Mouse (Mus musculus): ENCODE measurements around the gene Hmgcl.
"Not testable (repeated sequence)": the region's sequence is repeated elsewhere in the genome, so short reads cannot be mapped to it uniquely, and the experiment has no call there.

The Hmgcl gene

DNA sequence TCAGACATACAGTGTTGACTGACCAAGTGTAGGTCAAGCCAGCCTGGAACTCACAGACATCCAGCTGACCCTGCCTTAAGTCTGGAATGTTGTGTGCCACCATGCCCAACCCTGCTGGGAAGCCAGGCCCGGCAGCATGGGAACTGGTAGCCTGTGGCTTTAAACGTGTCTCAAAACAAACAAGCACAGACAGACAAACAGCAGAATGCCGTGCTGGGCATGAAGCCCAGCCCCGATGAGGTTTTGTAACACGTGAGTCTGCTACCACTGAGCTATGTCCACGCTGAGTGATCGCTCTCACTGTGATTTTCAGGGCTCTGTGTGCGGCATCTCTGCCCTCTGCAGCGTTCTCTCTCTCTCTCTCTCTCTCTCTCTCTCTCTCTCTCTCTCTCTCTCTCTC is 9.6 kb downstream of the Hmgcl start:
- no peak for DNase-seq (ENCODE audit: extremely low spot score, low spot score)

GRCm38 (mm10) chr4:135958354-135958753 is 12.1 kb downstream of the Hmgcl start:
- no peak for DNase-seq (ENCODE audit: extremely low spot score, low spot score)

DNA sequence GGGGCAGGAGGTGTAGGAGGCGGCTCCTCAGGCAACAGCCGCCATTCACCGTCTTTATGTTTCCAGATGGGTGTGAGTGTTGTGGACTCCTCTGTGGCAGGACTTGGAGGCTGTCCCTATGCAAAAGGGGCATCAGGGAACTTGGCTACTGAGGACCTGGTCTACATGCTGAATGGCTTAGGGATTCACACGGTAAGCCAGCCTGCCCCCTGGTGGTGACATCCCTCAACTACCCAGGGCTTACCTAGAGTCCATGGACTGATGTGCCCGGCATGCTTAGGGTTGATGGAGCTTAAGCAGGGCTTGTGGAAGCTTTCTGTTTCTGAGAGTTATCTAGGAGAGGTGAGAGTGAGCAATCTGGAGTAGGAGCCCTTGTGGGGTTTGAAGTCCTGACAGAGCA is 14.5 kb downstream of the Hmgcl start:
- peak; percentile 84 for DNase-seq (ENCODE audit: extremely low spot score, low spot score)

DNA sequence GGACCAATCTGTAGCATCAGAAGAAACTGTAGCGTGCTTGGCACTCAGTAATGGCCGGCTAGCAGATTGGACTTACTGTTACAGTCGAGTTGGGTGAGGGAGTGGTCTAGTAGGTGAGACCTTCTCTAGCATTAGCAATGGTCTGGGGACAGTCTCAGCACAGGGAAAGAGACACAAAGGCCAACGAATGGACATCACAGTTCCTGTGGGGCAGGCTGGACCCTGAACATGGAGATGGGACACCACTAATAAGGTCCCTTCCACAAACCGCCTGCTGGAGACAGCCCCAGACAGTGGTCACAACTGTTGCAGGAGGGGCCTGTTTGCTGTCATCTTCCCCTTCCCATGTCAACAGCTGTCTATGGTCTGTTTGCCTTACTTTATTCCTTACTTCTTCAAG is 15.5 kb downstream of the Hmgcl start:
- DNase-seq (ENCODE audit: extremely low spot score, low spot score): no peak

- DNase-seq (ENCODE audit: extremely low spot score, low spot score): no peak
These were observed 15.9 kb downstream of the Hmgcl start for GRCm38 (mm10) chr4:135962198-135962597.

DNA sequence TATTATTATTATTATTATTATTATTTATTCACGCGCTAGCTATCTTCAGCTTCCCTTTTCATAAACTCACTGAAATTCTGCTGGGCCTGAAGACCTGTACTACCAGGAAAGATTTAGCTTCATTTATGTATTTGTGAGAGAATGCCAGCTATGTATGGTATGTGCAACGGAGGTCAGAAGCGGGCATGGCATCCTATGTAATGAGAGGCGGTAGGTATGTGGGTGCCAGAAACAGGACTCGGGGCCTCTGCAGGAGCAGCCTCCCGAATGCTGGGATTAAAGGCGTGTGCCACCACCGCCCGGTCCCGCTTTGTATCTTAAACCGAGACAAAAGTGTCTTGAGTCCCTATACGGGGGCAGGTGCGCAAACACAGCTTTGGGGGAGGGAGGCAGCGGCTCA is 16.7 kb downstream of the Hmgcl start:
- no peak for DNase-seq (ENCODE audit: extremely low spot score, low spot score)

DNA sequence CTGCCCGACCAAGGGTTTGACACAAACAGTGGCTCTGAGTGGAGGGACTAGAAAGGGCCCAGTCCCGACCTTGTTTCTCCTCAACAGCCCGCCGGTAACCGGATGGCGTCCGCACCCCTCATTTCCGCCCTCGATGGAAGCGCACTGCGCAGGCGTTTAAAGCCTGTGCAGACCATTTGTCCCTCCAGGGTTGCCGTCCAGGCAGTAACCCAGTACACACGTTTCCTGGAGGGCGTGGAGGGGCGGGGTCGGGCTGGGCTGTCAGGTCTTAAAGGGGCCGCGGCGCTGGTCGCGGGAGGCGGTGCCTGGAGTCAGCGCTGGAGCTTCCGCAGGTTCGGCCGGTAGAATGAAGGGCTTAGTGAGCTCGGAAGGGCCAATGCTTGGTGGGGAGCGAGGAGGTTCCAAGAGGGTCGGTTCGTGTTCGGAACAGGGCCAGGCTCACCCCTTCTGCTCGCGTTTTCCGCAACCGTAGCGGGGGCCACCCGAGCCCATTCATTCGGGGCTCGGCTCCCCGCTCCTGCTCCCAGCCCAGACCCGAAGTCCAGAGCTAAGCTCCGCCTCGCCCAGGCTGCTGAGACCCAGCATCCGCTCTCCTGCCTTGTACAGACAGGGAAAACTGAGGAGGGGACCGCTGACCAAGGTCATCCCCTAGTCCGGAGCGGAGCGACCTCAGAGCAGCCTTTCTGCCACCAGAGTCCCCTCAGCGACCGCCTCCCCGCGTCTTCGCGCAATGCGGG is 17.4 kb downstream of the Hmgcl start, which contains the start of gene Gale:
Gale (plus strand) TSS at position 271 of the 737 bp plus-strand sequence.
- DNase-seq (ENCODE audit: extremely low spot score, low spot score): peak; percentile 98

- no peak for DNase-seq (ENCODE audit: extremely low spot score, low spot score)
These were observed 18.2 kb downstream of the Hmgcl start for GRCm38 (mm10) chr4:135964426-135964825.

DNA sequence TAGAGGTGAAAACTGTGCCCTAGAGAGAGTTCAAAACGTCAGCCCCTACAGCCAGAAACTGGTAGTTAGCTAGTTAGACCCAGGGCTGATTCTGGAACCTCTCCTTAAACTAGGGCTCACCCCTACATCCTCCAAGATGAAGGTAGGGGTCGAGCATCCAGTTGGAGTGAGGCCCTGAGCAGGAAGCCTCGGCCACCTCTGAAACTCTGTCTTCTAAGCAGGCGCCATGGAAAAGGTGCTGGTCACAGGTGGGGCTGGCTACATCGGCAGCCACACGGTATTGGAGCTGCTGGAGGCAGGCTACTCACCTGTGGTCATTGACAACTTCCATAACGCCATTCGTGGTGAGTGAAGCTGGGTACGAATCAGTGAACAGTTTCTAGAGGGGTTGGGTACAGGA is 18.9 kb downstream of the Hmgcl start:
- no peak for DNase-seq (ENCODE audit: extremely low spot score, low spot score)

GRCm38 (mm10) chr4:135966283-135966682 is 20.0 kb downstream of the Hmgcl start:
- no peak for DNase-seq (ENCODE audit: extremely low spot score, low spot score)

DNA sequence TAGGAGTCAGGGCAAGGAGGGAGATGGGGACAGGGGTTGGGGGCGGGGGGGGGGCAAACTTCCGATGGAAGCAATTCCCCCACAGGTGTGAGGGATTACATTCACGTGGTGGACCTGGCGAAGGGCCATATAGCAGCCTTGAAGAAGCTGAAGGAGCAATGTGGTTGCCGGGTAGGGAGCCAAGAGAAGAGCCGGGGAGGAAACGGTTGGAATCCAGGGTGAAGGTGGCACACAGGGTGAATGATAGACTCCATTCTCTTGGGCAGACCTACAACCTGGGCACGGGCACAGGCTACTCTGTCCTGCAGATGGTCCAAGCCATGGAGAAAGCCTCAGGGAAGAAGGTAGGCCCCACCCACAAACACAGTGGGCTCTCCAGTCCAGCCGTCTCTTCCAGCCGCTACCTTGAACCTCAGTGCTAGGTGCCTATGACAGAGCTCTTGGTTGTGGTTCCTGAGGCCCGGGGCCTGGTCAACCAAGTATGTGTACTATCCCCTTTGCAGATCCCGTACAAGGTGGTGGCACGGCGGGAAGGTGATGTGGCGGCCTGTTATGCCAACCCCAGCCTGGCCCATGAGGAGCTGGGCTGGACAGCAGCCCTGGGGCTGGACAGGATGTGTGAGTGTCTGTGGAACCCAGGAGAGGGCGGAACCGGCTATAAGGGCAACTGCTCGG is 21.0 kb downstream of the Hmgcl start:
- no peak for DNase-seq (ENCODE audit: extremely low spot score, low spot score)

GRCm38 (mm10) chr4:135968271-135968869 is 22.1 kb downstream of the Hmgcl start:
- DNase-seq (ENCODE audit: extremely low spot score, low spot score): no peak

DNA sequence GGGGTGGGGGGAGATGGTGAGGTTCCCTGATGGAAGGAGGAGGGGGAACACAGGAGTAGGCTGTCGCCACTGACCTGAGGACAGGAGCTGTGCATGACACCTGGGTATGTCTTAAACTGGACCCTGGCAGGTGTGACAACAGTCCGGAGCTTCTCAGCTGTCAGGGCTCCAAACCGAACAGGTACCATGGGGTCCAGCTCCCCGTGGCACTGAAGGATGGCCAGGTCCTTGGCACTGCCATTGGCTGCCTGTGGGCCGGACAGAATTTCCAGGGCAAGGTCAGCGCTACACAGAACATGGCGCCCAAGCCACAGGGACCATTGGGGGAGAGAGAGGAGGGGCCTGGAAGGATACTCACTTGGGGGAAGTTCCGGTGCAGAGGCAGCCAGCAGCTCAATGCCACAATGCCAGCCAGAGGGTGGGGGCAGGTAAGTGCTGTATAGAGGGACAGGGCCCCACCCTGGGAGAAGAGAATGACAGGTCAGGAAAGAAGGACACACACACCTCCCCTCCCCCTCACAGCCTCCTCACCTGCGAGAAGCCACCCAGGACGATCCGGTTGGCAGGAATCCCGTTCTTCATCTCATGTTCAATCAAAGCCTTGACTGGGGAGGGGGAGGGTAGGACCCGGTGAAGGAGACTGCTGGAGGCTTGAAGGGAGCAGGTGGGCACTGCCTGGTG is 23.0 kb downstream of the Hmgcl start:
- no peak for DNase-seq (ENCODE audit: extremely low spot score, low spot score)

- DNase-seq (ENCODE audit: extremely low spot score, low spot score): no peak
These were observed 24.3 kb downstream of the Hmgcl start for GRCm38 (mm10) chr4:135970585-135970984.

GRCm38 (mm10) chr4:135971805-135972555 is 25.7 kb downstream of the Hmgcl start:
- no peak for DNase-seq (ENCODE audit: extremely low spot score, low spot score)

DNA sequence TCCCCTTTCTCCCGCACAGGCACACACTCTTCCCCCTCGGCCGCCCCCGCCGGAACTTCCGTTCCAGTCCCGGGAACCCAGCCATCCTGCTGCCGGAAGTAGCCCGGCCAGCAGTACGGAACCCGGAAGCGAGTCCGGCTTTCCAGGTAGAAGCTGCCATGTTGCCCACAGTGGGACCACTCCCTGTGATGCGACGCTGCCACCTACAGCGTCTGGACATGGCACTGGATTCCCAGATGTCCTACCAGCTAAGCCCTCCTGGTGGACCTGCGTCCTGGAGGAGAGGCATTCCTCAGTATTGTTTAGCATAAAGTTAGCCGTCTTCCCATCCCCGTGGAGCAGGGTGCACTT is 26.3 kb downstream of the Hmgcl start, which contains the start of gene Lypla2:
Lypla2 (minus strand) TSS at position 71 of the 351 bp plus-strand sequence.
- peak; percentile 81 for DNase-seq (ENCODE audit: extremely low spot score, low spot score)

GRCm38 (mm10) chr4:135972911-135973811 is 26.9 kb downstream of the Hmgcl start:
- DNase-seq (ENCODE audit: extremely low spot score, low spot score): no peak

DNA sequence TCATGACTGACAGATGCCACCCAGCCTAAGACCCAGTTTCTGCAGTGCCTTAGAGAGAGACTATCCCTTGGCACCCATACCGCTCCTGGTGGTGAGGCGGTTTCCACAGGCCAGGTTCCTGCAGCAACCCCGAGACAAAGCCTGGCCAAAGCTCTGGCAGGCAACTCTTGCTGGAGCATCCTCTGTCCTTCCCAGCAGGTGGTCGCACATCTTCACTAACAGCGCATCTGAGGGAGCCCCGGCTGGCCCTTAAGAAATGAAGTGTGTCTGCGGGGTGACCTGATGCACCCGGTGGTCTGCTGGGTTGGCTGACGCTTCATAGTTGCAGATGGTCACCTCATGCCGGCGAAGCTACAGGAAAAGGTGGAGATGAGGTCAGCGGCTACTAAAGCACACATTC is 29.9 kb downstream of the Hmgcl start:
- no peak for DNase-seq (ENCODE audit: extremely low spot score, low spot score)

DNA sequence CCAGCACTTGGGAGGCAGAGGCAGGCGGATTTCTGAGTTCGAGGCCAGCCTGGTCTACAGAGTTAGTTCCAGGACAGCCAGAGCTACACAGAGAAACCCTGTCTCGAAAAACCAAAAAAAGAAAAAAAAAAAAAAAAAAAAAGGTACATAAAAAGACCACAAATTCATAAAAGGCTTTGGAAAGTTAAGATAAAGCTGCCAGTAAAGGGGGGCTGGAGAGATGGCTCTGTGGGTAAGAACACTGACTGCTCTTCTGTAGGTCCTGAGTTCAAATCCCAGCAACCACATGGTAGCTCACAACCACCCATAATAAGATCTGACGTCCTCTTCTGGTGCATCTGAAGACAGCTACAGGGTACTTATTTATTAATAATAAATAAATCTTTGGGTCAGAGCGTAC is 34.0 kb downstream of the Hmgcl start:
- DNase-seq (ENCODE audit: extremely low spot score, low spot score): not testable (repeated sequence)

- no peak for DNase-seq (ENCODE audit: extremely low spot score, low spot score)
These were observed 35.3 kb downstream of the Hmgcl start for GRCm38 (mm10) chr4:135981524-135982063.
